Mouse (Mus musculus) spleen, embryonic (tissue): Measurements from ENCODE around the gene Usp21.

Source experiments
- CTCF ChIA-PET: fragments of 350-600 bp; sonication (Branson Sonifier 250); formaldehyde crosslinking; loops from one replicate; lab custom pipeline; 2022; lab: Charles Lee

Usp21 gene

GRCm38 (mm10) chr1:171285096-171285892 is 2.5 kb downstream of the Usp21 start:
- CTCF ChIA-PET: interaction anchor here (0.6 to 0.8 kb wide), 2 partner anchors 28 to 79 kb away, joined by 3 read pairs; no protein-coding TSS in a partner anchor

- CTCF ChIA-PET: interaction anchor here (0.8 kb wide), 1 partner anchor 78 kb away, joined by 3 read pairs; no protein-coding TSS in a partner anchor
Measured at GRCm38 (mm10) chr1:171284491-171284890, 3.3 kb downstream of the Usp21 start.

GRCm38 (mm10) chr1:171283188-171284160 is 4.3 kb downstream of the Usp21 start:
- CTCF ChIA-PET: no interaction called here

- CTCF ChIA-PET: interaction anchor here (0.5 kb wide), 1 partner anchor 41 kb away, joined by 4 read pairs; no protein-coding TSS in a partner anchor
Measured at GRCm38 (mm10) chr1:171282086-171282805, 5.5 kb downstream of the Usp21 start.

- CTCF ChIA-PET: no interaction called here
Measured at GRCm38 (mm10) chr1:171281528-171281923, 6.3 kb downstream of the Usp21 start.

- CTCF ChIA-PET: no interaction called here
Measured at GRCm38 (mm10) chr1:171280916-171281527, 6.8 kb downstream of the Usp21 start, which contains the start of gene Ppox. Gene Ppox (minus strand): TSS chr1:171281186.

- CTCF ChIA-PET: no interaction called here
Measured at GRCm38 (mm10) chr1:171280250-171280915, 7.4 kb downstream of the Usp21 start.

GRCm38 (mm10) chr1:171279721-171280120 is 8.1 kb downstream of the Usp21 start:
- CTCF ChIA-PET: no interaction called here

GRCm38 (mm10) chr1:171279012-171279705 is 8.6 kb downstream of the Usp21 start:
- CTCF ChIA-PET: interaction anchor here (0.5 kb wide), 1 partner anchor 125 kb away, joined by 3 read pairs; no protein-coding TSS in a partner anchor

- CTCF ChIA-PET: no interaction called here
Measured at GRCm38 (mm10) chr1:171278436-171278835, 9.4 kb downstream of the Usp21 start.

GRCm38 (mm10) chr1:171277736-171278135 is 10.1 kb downstream of the Usp21 start:
- CTCF ChIA-PET: no interaction called here

GRCm38 (mm10) chr1:171276110-171276748 is 11.6 kb downstream of the Usp21 start:
- CTCF ChIA-PET: no interaction called here

GRCm38 (mm10) chr1:171275144-171275734 is 12.6 kb downstream of the Usp21 start:
- CTCF ChIA-PET: no interaction called here

GRCm38 (mm10) chr1:171274171-171274570 is 13.6 kb downstream of the Usp21 start:
- CTCF ChIA-PET: no interaction called here

GRCm38 (mm10) chr1:171272086-171272485 is 15.7 kb downstream of the Usp21 start:
- CTCF ChIA-PET: interaction anchor here (0.6 to 1.2 kb wide), 3 partner anchors 11 to 27 kb away, joined by 3 to 24 read pairs (median 9); no protein-coding TSS in a partner anchor

- CTCF ChIA-PET: interaction anchor here (0.7 to 1.2 kb wide), 2 partner anchors 14 to 27 kb away, joined by 9 to 24 read pairs; no protein-coding TSS in a partner anchor
Measured at GRCm38 (mm10) chr1:171271622-171272021, 16.2 kb downstream of the Usp21 start.

GRCm38 (mm10) chr1:171271196-171271595 is 16.6 kb downstream of the Usp21 start:
- CTCF ChIA-PET: interaction anchor here (0.6 to 1.2 kb wide), 3 partner anchors 14 to 50 kb away, joined by 3 to 24 read pairs (median 9); no protein-coding TSS in a partner anchor

- CTCF ChIA-PET: interaction anchor here (0.6 kb wide), 1 partner anchor 49 kb away, joined by 3 read pairs; no protein-coding TSS in a partner anchor
Measured at GRCm38 (mm10) chr1:171270573-171270900, 17.3 kb downstream of the Usp21 start.
